Mouse (Mus musculus): ENCODE data around the gene Lcor.
A peak's percentile ranks its signal among the peaks of the same experiment; 100 is the strongest.

Lcor gene

DNA sequence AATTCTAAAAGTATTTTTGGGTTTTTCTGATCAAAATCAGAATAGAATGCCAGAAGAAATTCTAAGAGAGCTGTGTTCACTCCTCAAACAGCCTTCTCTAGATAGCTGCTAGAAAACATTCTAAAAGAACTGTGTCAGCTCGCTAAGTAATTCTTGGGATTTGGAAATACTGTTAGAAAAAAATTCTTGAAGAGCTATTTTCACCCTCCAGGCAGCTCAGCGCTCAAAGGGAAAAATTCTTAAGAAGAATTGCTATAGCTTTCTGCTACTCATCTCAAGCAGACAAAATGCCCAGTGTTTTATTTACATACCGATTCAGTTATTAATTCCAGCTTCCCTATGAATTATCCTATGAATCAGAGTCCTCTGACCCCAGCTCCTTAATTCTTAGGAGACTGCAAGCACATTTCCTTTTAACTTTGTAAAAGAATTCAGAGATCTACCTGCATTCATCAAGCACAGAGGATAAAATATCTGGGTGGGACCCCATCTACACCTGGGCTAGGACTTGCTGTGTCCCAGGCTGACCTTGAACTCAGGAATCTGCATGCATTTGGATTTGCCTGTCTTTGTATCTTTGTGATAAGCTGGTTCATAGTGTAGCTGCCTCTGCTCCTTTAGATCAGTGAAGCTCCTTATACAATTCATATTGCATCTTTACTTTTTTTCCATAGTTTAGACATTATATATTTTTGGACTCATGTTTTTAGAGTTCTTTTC, 5.7 kb upstream of the Lcor start:
- no peak for DNase-seq (ENCODE audit: low spot score in 2 of 2)

DNA sequence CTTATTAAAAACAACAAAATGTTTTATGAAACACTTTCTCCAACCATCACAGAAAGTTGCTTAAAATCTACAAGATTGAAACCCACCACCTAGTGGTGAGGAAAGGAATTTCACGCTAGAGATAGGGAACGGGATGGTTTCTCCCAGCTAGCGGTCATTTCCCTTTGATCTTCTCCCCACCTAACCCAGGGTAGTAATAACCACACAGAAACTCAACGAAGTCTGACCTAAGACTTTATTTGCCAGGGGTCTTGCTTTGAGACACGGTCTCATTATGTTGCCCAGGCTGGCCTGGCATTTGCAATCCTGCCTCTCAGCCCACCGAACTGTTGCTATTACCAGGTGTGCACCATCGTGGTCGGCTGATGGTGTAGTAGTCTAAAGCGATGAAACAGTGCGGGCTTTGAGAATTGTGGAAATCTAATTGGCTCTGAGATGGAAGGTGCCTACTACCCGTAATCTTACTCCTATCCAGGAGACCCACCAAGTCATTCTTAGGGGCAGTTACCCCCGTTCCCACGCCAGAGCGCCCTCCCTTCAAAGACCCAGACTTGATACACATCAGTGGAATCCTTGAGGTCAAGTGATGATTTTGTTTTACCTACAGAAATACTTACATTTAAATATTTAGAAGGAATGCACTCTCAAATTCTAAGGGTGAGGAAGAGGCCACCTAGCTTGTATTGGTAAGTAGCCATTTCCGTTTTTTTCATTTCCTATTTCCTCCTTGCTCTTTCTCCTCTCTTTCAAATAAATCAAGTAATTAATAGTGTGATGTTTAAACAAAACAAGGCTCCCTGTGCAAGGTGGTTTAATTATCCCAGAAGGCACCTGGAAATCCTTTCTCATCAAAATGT, 1.2 kb upstream of the Lcor start:
- DNase-seq (ENCODE audit: low spot score in 2 of 2) = peak in 1 of 2 experiments; percentile 12

DNA sequence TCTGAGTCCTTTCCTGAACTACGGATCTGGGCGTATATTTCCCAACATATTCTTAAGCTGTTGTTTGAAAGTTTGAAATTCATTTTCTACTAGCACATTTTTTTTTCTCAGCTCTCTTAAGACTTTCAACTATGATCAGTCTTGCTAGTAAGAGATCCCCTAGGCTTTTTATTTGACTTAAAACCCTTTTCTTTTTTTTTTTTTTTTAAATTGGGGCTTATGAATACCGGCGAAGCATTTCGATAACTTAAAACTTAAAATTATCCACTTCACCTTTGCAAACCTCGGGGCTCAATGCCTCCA, 599 bp upstream of the Lcor start:
- DNase-seq (ENCODE audit: low spot score in 2 of 2) = no peak

DNA sequence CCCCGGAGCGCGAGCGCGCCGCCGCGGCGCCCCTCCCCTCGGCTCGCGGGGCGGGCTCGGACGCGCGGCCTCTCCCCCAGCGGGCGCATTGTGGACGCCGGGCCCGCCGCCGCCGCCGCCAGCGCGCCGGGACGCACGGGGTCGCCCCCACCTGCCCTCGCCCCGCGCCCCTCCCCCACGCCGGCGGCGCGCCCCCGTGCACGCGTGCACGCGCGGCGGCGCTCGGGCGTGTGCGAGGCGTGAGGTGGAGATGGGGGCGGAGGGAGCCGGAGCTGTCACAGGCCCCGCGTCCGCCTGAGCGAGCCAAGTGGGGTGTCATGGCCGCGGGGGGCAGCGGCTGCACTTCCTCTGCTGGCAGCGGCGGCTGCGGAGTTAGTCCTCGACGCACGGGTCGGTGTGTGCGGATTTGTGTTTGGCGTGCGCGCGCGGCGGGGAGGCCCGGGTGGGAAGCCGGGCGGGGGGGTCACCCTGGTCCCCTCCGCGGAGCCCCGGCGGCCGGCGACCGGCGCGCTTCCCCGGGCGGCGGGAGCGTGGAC, 540 bp downstream of the Lcor start:
- peak; percentile 40 to 67 for DNase-seq (ENCODE audit: low spot score in 2 of 2)

DNA sequence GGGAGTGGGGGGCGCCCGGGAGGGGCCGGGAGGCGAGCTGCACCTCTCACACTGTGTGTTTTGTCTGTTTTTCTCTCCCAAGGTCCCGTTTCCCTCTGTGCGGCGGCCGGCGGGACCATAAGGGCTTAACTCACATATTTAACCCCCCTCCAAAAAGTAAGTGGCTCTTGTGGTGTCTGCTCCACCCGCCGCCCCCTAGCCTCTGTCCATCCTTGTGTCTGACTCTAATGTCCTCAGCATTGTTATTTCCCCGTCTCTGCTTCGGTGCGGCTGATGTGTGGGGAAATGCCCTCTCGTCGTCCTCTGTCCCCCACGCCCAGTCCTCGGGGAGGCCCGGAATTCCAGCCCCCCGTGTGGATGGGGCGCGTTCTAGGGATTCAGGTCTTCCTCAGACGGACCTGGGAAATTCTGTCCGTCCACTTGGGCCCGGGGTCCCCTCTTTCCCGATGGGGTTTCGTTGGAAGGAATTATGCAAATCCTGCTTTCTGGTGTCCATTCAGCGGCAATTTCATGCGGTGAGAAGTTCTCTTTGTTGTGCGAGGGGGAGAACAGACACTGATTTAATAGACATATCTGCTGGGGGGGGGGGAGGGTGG, 1.1 kb downstream of the Lcor start:
- DNase-seq (ENCODE audit: low spot score in 2 of 2) = peak; percentile 14 to 18

DNA sequence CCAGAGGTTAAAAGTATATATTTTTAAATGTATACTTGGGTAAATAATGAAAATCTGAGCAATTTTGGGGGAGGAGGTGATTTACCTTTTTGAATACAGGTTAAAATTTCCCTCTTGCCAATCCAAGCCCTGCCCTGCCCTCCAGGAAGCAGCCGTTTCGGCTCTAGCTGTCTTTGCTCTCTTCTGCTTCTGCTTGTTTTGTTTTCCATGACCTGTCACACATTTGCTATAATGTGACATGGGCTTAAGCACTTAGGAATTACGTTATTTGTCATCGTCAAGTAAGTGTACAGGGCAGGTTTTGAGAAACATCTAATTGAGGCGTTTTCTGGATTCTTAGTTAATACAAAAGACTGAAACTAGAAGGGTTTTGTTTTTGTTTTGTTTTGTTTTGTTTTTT, 1.9 kb downstream of the Lcor start:
- no peak for DNase-seq (ENCODE audit: low spot score in 2 of 2)

DNA sequence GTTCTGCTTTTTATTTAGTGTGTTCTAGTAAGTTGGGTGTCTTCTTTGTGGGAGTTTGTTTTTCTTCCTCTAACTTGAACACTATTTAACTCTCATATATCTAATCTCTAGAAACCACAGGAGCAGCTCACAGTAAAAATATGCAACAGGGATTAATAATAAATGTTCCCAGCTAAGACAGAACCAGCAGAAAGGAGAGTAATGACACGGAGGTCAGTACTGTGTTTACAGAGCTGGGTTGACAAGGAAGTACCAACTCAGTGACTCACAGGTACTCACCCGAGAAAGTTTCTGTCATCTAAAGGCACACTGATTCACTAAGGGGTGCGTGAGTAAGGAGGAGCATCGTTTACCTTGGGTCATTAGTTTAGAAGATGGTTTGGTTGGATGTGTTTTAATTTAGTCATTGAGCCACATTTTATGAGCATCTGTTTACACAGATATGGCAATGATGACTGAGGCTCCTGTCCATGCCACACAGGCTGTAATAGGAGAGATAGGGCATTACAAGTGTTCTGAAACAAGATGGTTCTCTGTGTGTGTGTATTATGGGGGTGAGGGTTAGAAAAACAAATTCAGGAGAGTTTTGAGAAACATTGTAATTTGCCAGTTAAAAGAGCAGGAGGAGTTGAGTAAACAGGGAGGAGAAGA, 13.1 kb downstream of the Lcor start:
- no peak for DNase-seq (ENCODE audit: low spot score in 2 of 2)

DNA sequence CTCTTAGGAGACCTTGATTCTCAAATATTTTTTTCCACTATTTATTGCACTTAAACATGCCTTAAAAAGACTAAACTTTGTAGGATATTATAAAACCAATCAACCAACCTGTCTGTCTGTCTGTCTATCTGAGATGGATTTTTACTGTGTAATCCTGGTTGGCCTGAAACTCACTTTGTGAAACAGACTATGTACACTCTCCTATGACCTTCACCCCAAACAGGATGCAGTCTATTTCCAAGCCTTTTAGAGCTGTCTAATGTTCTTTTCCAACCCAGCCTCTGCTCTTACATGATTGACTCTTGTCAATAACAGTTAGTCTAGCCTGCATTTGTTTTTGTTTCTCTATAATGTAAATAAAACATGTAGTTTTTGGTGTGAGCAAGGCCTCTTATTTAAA, 13.6 kb downstream of the Lcor start:
- DNase-seq (ENCODE audit: low spot score in 2 of 2) = no peak

DNA sequence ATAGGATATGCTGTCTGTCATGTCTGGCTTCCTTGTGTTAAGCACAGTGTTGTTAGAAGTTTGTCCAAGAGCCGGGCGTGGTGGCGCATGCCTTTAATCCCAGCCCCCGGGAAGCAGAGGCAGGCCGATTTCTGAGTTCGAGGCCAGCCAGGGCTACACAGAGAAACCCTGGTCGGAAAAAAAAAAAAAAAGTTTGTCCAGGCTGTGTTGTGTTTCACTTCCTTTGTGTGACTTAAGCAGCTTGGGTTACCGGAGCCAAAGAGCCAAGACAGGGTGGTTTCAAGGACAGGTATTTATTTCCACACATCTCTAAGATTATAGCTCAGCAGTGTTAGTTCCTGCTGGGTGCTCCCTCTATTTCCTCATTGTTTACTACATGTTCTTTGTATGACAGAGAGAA, 25.4 kb downstream of the Lcor start:
- no peak for DNase-seq (ENCODE audit: low spot score in 2 of 2)

DNA sequence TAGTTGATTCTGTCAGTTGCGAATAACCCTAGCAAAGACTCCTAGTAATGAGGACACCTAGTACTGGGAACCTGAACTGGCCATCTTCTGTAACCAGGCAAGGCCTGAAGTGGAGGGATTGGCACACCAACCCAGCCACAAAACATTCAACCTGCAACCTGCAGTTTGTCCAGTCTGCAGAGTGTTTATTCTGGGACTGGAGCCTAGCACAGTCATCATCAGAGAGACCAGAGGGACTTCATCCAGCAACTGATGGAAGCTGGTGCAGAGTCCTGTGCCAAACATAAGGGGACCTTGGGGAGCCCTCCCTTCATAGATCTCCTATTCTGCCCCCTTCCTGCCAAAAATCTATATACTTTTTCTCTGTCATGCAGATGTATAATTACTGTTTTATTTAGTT, 32.4 kb downstream of the Lcor start:
- no peak for DNase-seq (ENCODE audit: low spot score in 2 of 2)

DNA sequence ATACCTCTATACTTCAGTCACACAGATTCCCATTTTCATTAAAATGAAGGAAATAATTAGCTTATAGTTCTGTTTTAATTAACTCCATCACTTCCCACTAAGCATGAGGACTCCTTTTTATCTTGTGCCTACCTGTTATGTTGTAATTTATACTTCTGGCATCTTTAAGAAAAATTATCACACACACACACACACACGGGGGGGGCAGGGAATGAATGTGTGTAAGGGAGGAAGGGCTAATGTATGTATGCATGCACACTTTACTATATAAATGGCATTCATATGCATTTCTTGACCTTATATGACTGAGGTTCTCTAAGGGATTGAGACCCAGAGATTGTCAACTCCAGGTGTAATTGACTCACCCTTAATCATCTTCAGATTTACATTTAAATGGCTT, 33.1 kb downstream of the Lcor start:
- no peak for DNase-seq (ENCODE audit: low spot score in 2 of 2)

DNA sequence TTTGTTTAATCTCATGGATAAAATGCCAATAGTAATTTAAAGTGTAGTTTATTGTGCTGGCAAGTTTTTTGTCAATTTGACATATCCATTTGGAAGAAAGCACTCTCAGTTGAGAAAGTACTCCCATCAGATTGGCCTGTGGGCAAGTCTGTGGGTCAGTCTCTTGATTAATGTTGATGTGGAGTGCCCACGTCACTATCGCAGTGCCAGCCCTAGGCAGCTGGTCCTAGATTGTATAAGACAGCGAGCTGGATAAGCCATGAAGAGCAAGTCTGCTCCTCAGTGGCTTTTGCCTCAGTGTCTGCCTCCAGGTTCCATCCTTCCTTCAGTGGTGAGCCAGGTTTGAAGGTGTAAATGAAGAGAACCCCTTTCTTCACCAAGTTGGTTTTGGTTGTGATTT, 34.6 kb downstream of the Lcor start:
- no peak for DNase-seq (ENCODE audit: low spot score in 2 of 2)

DNA sequence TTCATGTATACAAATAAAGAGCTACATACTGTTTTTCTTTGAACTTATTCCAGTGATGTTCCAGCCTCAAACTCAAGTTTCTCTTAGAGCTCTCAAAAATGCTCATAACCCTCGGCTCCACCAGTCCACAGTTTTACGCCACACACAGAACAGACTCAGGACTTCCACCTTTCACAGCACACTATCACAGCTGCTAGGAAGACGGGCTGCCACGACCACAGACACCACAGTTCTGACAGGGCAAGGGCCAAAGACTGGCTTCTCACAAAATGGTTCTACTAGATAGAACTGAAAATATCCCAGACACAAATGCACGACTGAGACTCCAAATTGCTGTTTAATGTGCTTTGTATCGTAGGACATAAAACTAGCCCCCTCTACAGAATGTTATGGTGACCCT, 36.7 kb downstream of the Lcor start:
- DNase-seq (ENCODE audit: low spot score in 2 of 2) = no peak

DNA sequence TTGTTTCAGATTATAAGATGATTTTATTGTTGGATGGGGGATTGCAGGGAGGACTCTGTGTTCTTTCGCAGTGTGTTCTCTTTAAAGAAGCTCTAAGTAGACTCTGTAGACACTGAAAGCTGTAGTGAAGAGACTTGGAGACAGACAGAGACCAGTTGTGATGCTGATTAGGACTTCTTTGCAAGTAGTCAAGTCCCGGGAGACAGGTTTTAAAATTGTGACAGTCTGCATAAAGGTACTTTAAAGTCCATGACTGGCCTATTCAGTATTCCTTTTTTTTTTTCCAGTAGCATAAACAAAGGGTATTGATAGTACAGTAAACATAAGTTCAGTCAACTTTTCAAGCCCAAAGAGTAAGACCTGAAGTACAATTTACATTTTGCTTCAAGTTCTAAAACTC, 39.8 kb downstream of the Lcor start:
- no peak for DNase-seq (ENCODE audit: low spot score in 2 of 2)

DNA sequence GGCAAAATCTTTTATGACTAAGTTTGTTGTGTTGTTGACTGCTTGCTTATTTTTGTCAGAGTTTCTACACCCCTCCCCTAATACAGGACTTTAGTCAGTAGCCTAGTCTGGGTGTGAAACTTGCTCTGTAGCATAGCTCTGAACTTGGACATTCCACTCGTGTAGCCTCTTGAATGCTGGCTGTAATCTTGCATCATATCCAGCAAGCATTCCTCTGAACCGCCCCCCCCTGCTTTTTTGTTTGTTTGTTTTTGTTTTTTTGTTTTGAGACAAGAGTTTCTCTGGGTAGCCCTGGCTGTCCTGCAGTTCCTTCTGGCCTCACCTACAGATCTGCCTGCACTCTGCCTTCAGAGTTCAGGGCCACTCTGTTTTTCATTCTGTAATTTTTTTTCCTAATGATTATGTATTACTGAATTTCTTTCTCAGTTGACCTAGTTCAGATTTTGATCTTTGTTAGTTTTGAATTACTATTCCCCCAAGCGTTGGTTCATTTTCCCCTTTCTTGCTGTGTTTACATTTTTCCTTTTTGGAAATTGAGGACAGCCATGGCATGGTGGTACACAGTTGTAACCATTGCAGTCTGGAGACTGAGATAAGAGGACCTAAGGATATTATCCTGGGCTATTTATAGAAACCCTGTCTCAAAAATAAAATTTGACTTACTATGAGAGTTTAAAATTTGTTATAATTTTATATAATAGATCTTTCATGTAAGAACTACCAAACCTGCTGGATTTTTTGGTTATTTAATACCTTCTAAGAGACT, 41.5 kb downstream of the Lcor start:
- no peak for DNase-seq (ENCODE audit: low spot score in 2 of 2)

DNA sequence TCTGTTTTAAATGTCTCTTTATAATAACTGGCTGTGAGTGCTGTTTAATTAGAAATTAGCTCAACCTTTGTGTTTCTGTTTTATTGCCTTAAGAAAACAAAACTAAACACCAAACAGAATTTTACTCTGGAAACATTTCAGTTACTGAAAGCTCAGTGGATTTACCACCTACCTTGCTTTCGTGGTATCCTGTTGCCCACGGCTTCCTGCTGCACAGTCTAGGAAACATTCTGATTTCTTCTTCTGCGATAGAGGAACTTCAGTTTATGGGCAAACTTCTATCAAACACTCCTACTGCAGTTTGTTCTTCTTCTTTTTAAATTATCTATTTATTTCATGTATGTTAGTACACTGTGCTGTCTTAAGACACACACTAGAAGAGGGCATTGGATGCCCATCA, 46.7 kb downstream of the Lcor start:
- DNase-seq (ENCODE audit: low spot score in 2 of 2) = no peak

DNA sequence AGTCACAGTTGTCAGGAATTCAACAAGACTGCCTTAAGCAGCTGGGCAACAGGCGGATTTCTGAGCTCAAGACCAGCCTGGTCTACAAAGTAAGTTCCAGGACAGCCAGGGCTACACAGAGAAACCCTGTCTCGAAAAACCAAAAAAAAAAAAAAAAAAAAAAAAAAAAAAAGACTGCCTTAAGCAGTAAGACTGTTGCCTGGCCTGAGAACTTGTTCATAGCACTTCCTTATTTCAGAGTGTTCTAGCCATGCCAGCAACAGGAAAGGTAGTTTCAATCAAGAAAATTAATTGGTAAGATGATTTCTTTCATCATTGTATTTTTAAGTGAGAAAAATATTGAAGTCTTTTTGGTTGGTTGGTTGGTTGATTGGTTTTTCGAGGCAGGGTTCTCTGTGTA, 51.6 kb downstream of the Lcor start:
- DNase-seq (ENCODE audit: low spot score in 2 of 2) = no peak

DNA sequence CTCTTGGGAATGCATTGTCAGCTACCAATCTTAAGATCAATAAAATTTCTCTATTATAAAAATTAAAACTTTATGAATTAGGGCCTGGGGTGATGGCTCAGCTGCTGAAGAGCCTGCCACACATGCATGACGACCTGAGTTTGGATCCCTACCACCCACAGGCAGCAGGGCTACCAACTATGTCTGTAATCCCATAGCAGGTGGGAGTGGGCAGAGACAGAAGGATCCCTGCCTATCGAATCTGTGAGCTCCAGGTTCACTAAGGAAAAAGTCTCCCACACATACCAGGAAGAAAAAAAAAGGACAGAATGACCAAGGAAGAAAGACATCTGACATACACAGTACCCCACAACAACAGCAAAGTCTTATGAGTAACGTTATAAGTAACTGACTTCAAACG, 74.5 kb downstream of the Lcor start:
- no peak for DNase-seq (ENCODE audit: low spot score in 2 of 2)

DNA sequence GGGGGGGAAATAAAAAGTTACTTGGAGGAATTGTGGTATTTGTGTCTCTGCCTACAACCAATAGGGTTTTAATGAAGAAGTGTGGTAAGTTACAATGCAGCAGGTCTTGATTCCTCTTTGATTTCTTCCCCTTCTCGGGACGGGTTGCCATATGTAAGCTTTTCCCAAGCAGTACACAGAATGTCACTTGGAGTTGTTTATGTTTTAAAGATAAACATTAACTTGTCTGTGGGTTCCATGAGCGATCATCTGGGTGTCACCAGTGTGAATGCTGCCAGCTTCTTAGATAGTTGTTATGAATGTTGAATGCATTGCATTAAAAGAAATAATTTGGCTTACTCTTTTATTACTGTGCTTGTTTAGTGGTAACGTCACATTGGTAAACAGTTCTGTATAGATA, 75.1 kb downstream of the Lcor start:
- DNase-seq (ENCODE audit: low spot score in 2 of 2) = no peak

DNA sequence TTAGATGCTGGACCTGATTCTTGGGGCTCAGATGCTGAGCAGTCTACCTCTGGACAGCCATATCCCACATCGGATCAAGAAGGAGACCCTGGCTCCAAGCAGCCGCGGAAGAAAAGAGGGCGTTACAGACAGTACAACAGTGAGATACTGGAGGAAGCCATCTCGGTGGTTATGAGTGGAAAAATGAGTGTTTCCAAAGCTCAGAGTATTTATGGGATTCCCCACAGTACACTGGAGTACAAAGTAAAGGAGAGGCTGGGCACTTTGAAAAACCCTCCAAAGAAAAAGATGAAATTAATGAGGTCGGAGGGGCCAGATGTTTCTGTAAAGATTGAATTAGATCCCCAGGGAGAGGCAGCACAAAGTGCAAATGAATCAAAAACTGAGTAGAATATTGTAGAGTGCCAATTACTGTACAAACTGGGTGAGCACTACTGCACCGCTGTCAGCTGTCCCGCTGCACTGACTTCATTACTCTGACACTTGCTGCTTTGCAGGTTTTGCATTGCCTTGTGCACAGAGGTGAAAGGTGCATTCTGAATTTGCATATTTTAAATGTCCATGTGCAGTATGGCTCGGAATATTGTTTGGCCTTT, 76.6 kb downstream of the Lcor start:
- DNase-seq (ENCODE audit: low spot score in 2 of 2) = no peak

DNA sequence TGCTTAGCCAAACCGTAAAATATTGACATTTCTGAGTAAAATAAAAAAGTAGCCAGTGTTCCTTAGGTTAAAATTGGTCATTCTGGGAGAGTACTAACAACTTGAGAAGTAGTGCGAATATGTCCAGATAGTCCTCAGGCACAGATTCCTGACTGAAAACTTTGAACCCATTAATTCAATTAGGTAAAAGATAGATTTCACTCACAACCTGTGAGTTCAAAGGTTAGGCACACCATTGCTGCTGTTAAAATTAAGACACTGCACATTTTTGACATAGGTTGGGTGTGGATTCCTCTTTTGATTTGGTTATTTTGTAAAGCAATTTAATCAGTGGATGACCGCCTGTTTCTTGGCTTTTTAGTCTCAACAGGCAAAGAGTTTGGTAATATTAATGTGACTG, 78.4 kb downstream of the Lcor start:
- no peak for DNase-seq (ENCODE audit: low spot score in 2 of 2)

Data from urinary bladder, postnatal 36 days (tissue).